Mouse (Mus musculus): ENCODE results near the gene Pgbd5. TPM values are rescaled to one million over a fixed set of nuclear protein-coding genes. Genes with fewer than 3 reads are reported as not detected.

Pgbd5 gene
- polyA plus RNA-seq, 1 experiment from 2014 or later = 1.9 TPM

DNA sequence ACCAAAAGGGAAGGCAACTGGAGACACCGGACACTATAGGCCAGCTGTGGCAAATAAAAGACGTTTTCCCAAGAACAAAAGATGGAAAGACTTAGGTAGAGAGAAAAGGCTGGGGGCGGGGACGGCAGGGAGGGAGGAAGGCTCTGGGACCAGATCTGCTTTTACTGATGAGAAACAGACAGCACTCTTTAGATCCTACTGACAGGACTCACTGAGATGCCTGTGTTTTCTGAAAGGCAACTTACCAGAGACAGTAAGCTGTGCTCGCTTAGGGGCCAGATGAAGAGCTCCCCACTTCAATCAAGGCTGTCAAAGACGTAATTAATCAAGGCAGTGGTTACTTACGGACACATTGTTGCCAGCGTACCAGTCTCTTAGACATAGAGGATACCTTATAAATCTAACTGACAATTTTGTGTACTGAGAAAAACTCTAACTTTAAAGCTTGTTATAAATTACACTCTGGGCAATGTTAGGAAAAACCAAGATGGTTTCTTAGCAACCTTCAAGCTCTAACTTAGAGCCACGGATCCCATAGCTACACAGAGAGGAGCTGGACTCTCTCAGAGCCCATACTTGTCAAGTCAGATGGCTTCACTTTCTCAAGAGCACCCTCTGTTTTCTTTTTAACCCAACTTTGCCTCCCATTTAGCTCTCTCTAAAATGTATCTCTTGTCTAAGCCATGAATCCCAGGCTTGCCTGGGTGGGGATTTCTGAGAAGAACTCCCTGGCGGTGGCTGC is 47.0 kb downstream of the Pgbd5 start:
- Histone ChIP-seq H3K9ac (ENCODE audit: low read depth, low read length) (no peak overlapping the region), H3K4me1 (ENCODE audit: control insufficient read depth, insufficient read depth, low read length) (no peaks in the 10 kb centered on the region), H3K27me3 (ENCODE audit: control insufficient read depth, insufficient read depth, low read length) (no peaks in the 10 kb centered on the region), H3K9me3 (replicated peaks; ENCODE audit: control insufficient read depth, low read length) (no peaks in the 10 kb centered on the region), H3K4me2 (no peak overlapping the region), H3K4me3 (ENCODE audit: low read depth, low read length) (no peak overlapping the region), H3K36me3 (ENCODE audit: control insufficient read depth, insufficient read depth, low read length) (no peaks in the 10 kb centered on the region), H3K27ac (ENCODE audit: low read depth, low read length) (no peak overlapping the region)
- no peak for ATAC-seq (replicated peaks; ENCODE audit: insufficient number of reproducible peaks, low FRiP score, low TSS enrichment)
- 59% methylated on average over 10 of the region's 10 CpGs for WGBS (ENCODE audit: insufficient replicate concordance)

GRCm38 (mm10) chr8:124391191-124391590 is 48.3 kb downstream of the Pgbd5 start:
- Histone ChIP-seq H3K4me1 (ENCODE audit: control insufficient read depth, insufficient read depth, low read length) (no peaks in the 10 kb centered on the region), H3K9me3 (replicated peaks; ENCODE audit: control insufficient read depth, low read length) (no peaks in the 10 kb centered on the region), H3K9ac (ENCODE audit: low read depth, low read length) (no peak overlapping the region), H3K27me3 (ENCODE audit: control insufficient read depth, insufficient read depth, low read length) (no peaks in the 10 kb centered on the region), H3K36me3 (ENCODE audit: control insufficient read depth, insufficient read depth, low read length) (no peaks in the 10 kb centered on the region), H3K27ac (ENCODE audit: low read depth, low read length) (no peak overlapping the region), H3K4me3 (ENCODE audit: low read depth, low read length) (no peak overlapping the region), H3K4me2 (no peak overlapping the region)
- no peak for ATAC-seq (replicated peaks; ENCODE audit: insufficient number of reproducible peaks, low FRiP score, low TSS enrichment)
- 90% methylated on average over 7 of the region's 7 CpGs for WGBS (ENCODE audit: insufficient replicate concordance)

DNA sequence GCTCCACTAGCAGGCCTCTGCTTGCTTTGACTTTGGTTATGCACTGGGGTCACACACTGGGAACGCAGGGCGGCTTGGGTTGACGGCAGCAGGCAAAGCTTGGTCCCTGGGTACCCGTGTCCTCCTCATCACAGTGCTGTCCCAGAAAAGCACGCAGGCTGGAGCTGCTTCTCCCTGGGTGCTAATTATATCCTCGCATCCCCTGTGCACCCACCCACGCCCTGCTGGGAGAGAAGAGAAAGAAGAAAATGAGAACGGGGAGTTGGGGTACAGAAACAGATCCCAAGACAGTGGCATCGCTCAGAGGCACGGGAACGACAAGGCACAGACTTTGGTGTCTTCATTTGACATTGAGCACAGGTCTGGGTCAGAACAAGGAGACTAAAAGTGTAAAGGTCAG is 50.0 kb downstream of the Pgbd5 start:
- H3K36me3 ChIP-seq (ENCODE audit: control insufficient read depth, insufficient read depth, low read length) = no peaks in the 10 kb centered on the region
- H3K9me3 ChIP-seq (replicated peaks; ENCODE audit: control insufficient read depth, low read length) = no peaks in the 10 kb centered on the region
- H3K4me2 ChIP-seq = no peak overlapping the region
- no peak for ATAC-seq (replicated peaks; ENCODE audit: insufficient number of reproducible peaks, low FRiP score, low TSS enrichment)
- H3K27me3 ChIP-seq (ENCODE audit: control insufficient read depth, insufficient read depth, low read length) = no peaks in the 10 kb centered on the region
- 79% methylated on average over 11 of the region's 11 CpGs for WGBS (ENCODE audit: insufficient replicate concordance)
- H3K4me3 ChIP-seq (ENCODE audit: low read depth, low read length) = no peak overlapping the region
- no peak overlapping the region for H3K9ac ChIP-seq (ENCODE audit: low read depth, low read length)
- no peaks in the 10 kb centered on the region for H3K4me1 ChIP-seq (ENCODE audit: control insufficient read depth, insufficient read depth, low read length)
- no peak overlapping the region for H3K27ac ChIP-seq (ENCODE audit: low read depth, low read length)

DNA sequence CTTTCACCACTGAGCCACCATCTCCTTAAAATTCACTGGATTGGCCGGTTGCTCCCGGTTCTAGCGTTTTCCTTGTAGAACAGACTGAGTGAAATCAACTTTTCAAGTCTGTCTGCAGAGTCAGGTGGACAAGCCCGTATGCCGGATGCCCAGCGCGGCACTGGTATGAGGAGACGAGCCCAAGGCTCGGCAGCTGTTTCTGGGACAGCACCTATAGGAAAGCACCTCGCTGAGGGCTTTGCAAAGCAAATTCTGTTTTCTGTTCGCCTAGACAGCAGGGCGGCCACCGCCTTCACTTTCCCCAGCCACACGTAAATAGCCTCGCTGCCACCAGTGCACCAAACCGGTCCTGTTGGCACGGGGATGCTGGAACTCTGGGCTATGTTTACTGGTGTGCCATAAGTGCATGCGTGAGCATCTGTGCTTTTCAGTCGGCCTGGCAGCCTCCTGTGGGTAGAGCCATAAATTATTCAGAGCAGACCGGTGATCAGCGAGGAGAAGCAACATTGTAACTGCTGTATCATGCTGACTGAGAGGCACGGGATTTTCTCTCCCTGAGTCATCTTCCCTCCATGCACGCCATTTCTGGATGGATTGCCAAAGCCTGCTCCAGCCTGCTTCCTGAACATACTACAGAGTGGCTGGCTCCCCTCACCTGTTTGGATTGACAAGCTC is 53.1 kb downstream of the Pgbd5 start:
- 81% methylated on average over 23 of the region's 23 CpGs for WGBS (ENCODE audit: insufficient replicate concordance)
- no peaks in the 10 kb centered on the region for H3K27me3 ChIP-seq (ENCODE audit: control insufficient read depth, insufficient read depth, low read length)
- H3K4me3 ChIP-seq (ENCODE audit: low read depth, low read length) = no peak overlapping the region
- ATAC-seq (replicated peaks; ENCODE audit: insufficient number of reproducible peaks, low FRiP score, low TSS enrichment) = no peak
- no peaks in the 10 kb centered on the region for H3K36me3 ChIP-seq (ENCODE audit: control insufficient read depth, insufficient read depth, low read length)
- no peaks in the 10 kb centered on the region for H3K4me1 ChIP-seq (ENCODE audit: control insufficient read depth, insufficient read depth, low read length)
- no peak overlapping the region for H3K27ac ChIP-seq (ENCODE audit: low read depth, low read length)
- H3K4me2 ChIP-seq = no peak overlapping the region
- no peak overlapping the region for H3K9ac ChIP-seq (ENCODE audit: low read depth, low read length)
- H3K9me3 ChIP-seq (replicated peaks; ENCODE audit: control insufficient read depth, low read length) = no peaks in the 10 kb centered on the region

GRCm38 (mm10) chr8:124384336-124384735 is 55.1 kb downstream of the Pgbd5 start:
- no peak for ATAC-seq (replicated peaks; ENCODE audit: insufficient number of reproducible peaks, low FRiP score, low TSS enrichment)
- Histone ChIP-seq H3K4me1 (ENCODE audit: control insufficient read depth, insufficient read depth, low read length) (no peaks in the 10 kb centered on the region), H3K27me3 (ENCODE audit: control insufficient read depth, insufficient read depth, low read length) (no peaks in the 10 kb centered on the region), H3K4me3 (ENCODE audit: low read depth, low read length) (no peak overlapping the region), H3K4me2 (no peak overlapping the region), H3K9ac (ENCODE audit: low read depth, low read length) (no peak overlapping the region), H3K36me3 (ENCODE audit: control insufficient read depth, insufficient read depth, low read length) (no peaks in the 10 kb centered on the region), H3K9me3 (replicated peaks; ENCODE audit: control insufficient read depth, low read length) (no peaks in the 10 kb centered on the region), H3K27ac (ENCODE audit: low read depth, low read length) (no peak overlapping the region)
- WGBS (ENCODE audit: insufficient replicate concordance) = 81% methylated on average over 19 of the region's 19 CpGs

- H3K4me1 ChIP-seq (ENCODE audit: control insufficient read depth, insufficient read depth, low read length) = no peaks in the 10 kb centered on the region
- H3K27ac ChIP-seq (ENCODE audit: low read depth, low read length) = no peak overlapping the region
- 62% methylated on average over 10 of the region's 10 CpGs for WGBS (ENCODE audit: insufficient replicate concordance)
- H3K4me2 ChIP-seq = no peak overlapping the region
- no peaks in the 10 kb centered on the region for H3K9me3 ChIP-seq (replicated peaks; ENCODE audit: control insufficient read depth, low read length)
- H3K36me3 ChIP-seq (ENCODE audit: control insufficient read depth, insufficient read depth, low read length) = no peaks in the 10 kb centered on the region
- H3K27me3 ChIP-seq (ENCODE audit: control insufficient read depth, insufficient read depth, low read length) = no peaks in the 10 kb centered on the region
- H3K4me3 ChIP-seq (ENCODE audit: low read depth, low read length) = no peak overlapping the region
- ATAC-seq (replicated peaks; ENCODE audit: insufficient number of reproducible peaks, low FRiP score, low TSS enrichment) = no peak
- H3K9ac ChIP-seq (ENCODE audit: low read depth, low read length) = no peak overlapping the region
These were observed 57.2 kb downstream of the Pgbd5 start for GRCm38 (mm10) chr8:124382235-124382634.

DNA sequence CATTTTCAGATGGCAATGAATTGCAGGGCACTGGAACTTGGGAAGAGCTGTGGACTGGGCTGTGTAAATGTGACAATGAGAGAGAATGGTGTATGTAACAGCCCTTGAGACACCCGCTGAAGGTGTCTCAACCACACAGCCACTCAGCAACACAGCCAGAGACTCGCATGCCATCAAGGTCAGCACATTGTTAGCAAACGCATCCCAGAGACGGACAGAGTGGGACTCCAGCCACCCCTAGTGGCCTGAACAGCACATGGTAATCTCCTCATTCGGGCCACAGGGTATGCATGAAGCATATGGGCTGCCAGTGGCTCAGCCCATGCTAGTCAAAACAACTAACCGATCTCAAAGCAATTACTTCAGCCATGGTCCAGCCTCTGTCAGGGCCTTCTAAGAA is 60.2 kb downstream of the Pgbd5 start:
- no peak overlapping the region for H3K4me3 ChIP-seq (ENCODE audit: low read depth, low read length)
- WGBS (ENCODE audit: insufficient replicate concordance) = 65% methylated on average over 6 of the region's 6 CpGs
- ATAC-seq (replicated peaks; ENCODE audit: insufficient number of reproducible peaks, low FRiP score, low TSS enrichment) = no peak
- H3K4me2 ChIP-seq = no peak overlapping the region
- no peaks in the 10 kb centered on the region for H3K36me3 ChIP-seq (ENCODE audit: control insufficient read depth, insufficient read depth, low read length)
- 0 out of 2 replicates have a peak, but pooled peaks cover 2% of the 10 kb centered on the region for H3K4me1 ChIP-seq (ENCODE audit: control insufficient read depth, insufficient read depth, low read length)
- no peak overlapping the region for H3K9ac ChIP-seq (ENCODE audit: low read depth, low read length)
- no peaks in the 10 kb centered on the region for H3K9me3 ChIP-seq (replicated peaks; ENCODE audit: control insufficient read depth, low read length)
- H3K27me3 ChIP-seq (ENCODE audit: control insufficient read depth, insufficient read depth, low read length) = no peaks in the 10 kb centered on the region
- no peak overlapping the region for H3K27ac ChIP-seq (ENCODE audit: low read depth, low read length)

- H3K4me1 ChIP-seq (ENCODE audit: control insufficient read depth, insufficient read depth, low read length) = 0 out of 2 replicates have a peak, but pooled peaks cover 2% of the 10 kb centered on the region
- H3K9ac ChIP-seq (ENCODE audit: low read depth, low read length) = no peak overlapping the region
- H3K27ac ChIP-seq (ENCODE audit: low read depth, low read length) = no peak overlapping the region
- H3K27me3 ChIP-seq (ENCODE audit: control insufficient read depth, insufficient read depth, low read length) = no peaks in the 10 kb centered on the region
- no peak overlapping the region for H3K4me3 ChIP-seq (ENCODE audit: low read depth, low read length)
- ATAC-seq (replicated peaks; ENCODE audit: insufficient number of reproducible peaks, low FRiP score, low TSS enrichment) = no peak
- no peaks in the 10 kb centered on the region for H3K36me3 ChIP-seq (ENCODE audit: control insufficient read depth, insufficient read depth, low read length)
- no peak overlapping the region for H3K4me2 ChIP-seq
- WGBS (ENCODE audit: insufficient replicate concordance) = 89% methylated on average over 12 of the region's 12 CpGs
- H3K9me3 ChIP-seq (replicated peaks; ENCODE audit: control insufficient read depth, low read length) = no peaks in the 10 kb centered on the region
These were observed 63.1 kb downstream of the Pgbd5 start for GRCm38 (mm10) chr8:124376406-124376805.

- H3K27me3 ChIP-seq (ENCODE audit: control insufficient read depth, insufficient read depth, low read length) = no peaks in the 10 kb centered on the region
- no peak overlapping the region for H3K9ac ChIP-seq (ENCODE audit: low read depth, low read length)
- ATAC-seq (replicated peaks; ENCODE audit: insufficient number of reproducible peaks, low FRiP score, low TSS enrichment) = no peak
These were observed 63.7 kb downstream of the Pgbd5 start for GRCm38 (mm10) chr8:124375727-124376126.

More at GRCm38 (mm10) chr8:124375727-124376126, 63.7 kb downstream of the Pgbd5 start:
- no peaks in the 10 kb centered on the region for H3K9me3 ChIP-seq (replicated peaks; ENCODE audit: control insufficient read depth, low read length)
- 0 out of 2 replicates have a peak, but pooled peaks cover 2% of the 10 kb centered on the region for H3K4me1 ChIP-seq (ENCODE audit: control insufficient read depth, insufficient read depth, low read length)
- no peak overlapping the region for H3K27ac ChIP-seq (ENCODE audit: low read depth, low read length)
- no peak overlapping the region for H3K4me3 ChIP-seq (ENCODE audit: low read depth, low read length)
- no peak overlapping the region for H3K4me2 ChIP-seq
- 87% methylated on average over 9 of the region's 9 CpGs for WGBS (ENCODE audit: insufficient replicate concordance)
- no peaks in the 10 kb centered on the region for H3K36me3 ChIP-seq (ENCODE audit: control insufficient read depth, insufficient read depth, low read length)
